Mouse (Mus musculus) embryonic facial prominence, embryonic 11.5 days (tissue): Measurements from ENCODE around the gene Slc16a1. TPM values are rescaled to one million over a fixed set of nuclear protein-coding genes. Genes with fewer than 3 reads are reported as not detected.
A peak's percentile ranks its signal among the peaks of the same experiment; 100 is the strongest.

Experiments used
- ATAC-seq: fragments of 200-750 bp; cut with Nextera tagmentation; replicated peaks from 2 replicates; pipeline ENCODE4 v1.8.0; 2017; ENCODE audit warnings: low read depth; ENCODE audit not compliant: insufficient number of reproducible peaks, low FRiP score, low TSS enrichment
- DNase-seq: peaks from one replicate; pipeline ENCODE4 v3.0.0-alpha.2; 2015; ENCODE audit warnings: low spot score
- H3K27ac ChIP-seq: fragments of 300-500 bp; sonication (generic); replicated peaks from 2 replicates; pipeline ENCODE4 v1.5.1; 2014; ENCODE audit warnings: mild to moderate bottlenecking, low read depth, low read length, control low read depth
- H3K27me3 ChIP-seq: fragments of 300-500 bp; sonication (generic); 2 replicates; pipeline ENCODE4 v1.6.1; 2014; ENCODE audit warnings: mild to moderate bottlenecking, low read length, moderate library complexity, mixed read lengths; ENCODE audit not compliant: control insufficient read depth, insufficient read depth
- H3K36me3 ChIP-seq: fragments of 300-500 bp; sonication (generic); replicated peaks from 2 replicates; pipeline ENCODE4 v1.6.1; 2014; ENCODE audit warnings: low read depth, mild to moderate bottlenecking, low read length, moderate library complexity, mixed read lengths; ENCODE audit not compliant: control insufficient read depth, insufficient read depth
- H3K4me1 ChIP-seq: fragments of 300-500 bp; sonication (generic); 2 replicates; pipeline ENCODE4 v1.6.1; 2014; ENCODE audit warnings: low read length, mixed read lengths; ENCODE audit not compliant: control insufficient read depth, insufficient read depth
- H3K4me2 ChIP-seq: fragments of 300-500 bp; sonication (generic); 2 replicates; pipeline ENCODE4 v1.6.1; 2014; ENCODE audit warnings: low read depth, mild to moderate bottlenecking, control low read depth, low read length, moderate library complexity
- H3K4me3 ChIP-seq: fragments of 300-500 bp; sonication (generic); 2 replicates; pipeline ENCODE4 v1.5.1; 2014; ENCODE audit warnings: low read depth, low read length, control low read depth
- H3K9ac ChIP-seq: fragments of 300-500 bp; sonication (generic); replicated peaks from 2 replicates; pipeline ENCODE4 v1.6.1; 2014; ENCODE audit warnings: mild to moderate bottlenecking, control low read depth, low read length
- H3K9me3 ChIP-seq: fragments of 300-500 bp; sonication (generic); replicated peaks from 2 replicates; pipeline ENCODE4 v1.6.1; 2016; ENCODE audit warnings: mild to moderate bottlenecking, low read length, inconsistent platforms, mixed read lengths; ENCODE audit not compliant: control insufficient read depth
- WGBS: fragments of 180-500 bp; shearing (Covaris S2); extraction: QIAGEN DNeasy Blood & Tissue Kit; methylation state at CpG from one replicate; pipeline ENCODE4 v1.1.7; 2014; 5-methylcytosine and 5-hydroxymethylcytosine counted together
- polyA plus RNA-seq: library from polyadenylated mRNA; unstranded; fragments of >200 nt; fragmentation: Nextera tagmentation; extraction: Ambion mirVana; gene quantifications from 2 replicates; pipeline ENCODE4 v1.2.1, GENCODE M21; 2014

Gene Slc16a1
- polyA plus RNA-seq = 45.9 and 46.6 TPM in 2 replicates

- Histone ChIP-seq H3K9me3 (no peaks in the 10 kb centered on the region), H3K4me1 (no peaks in the 10 kb centered on the region), H3K27me3 (no peaks in the 10 kb centered on the region), H3K36me3 (no peaks in the 10 kb centered on the region), H3K9ac (peak within 1 kb of the TSS; percentile 87), H3K4me2 (peak within 1 kb of the TSS; percentile 96), H3K4me3 (peak within 1 kb of the TSS; percentile 87), H3K27ac (peak within 1 kb of the TSS; percentile 47; the same call in 1 of the 2 replicates)
- peak; percentile 93 for DNase-seq
- WGBS = 0% methylated on average over 49 of the region's 50 CpGs
- ATAC-seq = peak; percentile 98
Observed at GRCm38 (mm10) chr3:104638403-104638779, at the start of gene Slc16a1. Slc16a1 (plus strand) TSS chr3:104638668.

DNA sequence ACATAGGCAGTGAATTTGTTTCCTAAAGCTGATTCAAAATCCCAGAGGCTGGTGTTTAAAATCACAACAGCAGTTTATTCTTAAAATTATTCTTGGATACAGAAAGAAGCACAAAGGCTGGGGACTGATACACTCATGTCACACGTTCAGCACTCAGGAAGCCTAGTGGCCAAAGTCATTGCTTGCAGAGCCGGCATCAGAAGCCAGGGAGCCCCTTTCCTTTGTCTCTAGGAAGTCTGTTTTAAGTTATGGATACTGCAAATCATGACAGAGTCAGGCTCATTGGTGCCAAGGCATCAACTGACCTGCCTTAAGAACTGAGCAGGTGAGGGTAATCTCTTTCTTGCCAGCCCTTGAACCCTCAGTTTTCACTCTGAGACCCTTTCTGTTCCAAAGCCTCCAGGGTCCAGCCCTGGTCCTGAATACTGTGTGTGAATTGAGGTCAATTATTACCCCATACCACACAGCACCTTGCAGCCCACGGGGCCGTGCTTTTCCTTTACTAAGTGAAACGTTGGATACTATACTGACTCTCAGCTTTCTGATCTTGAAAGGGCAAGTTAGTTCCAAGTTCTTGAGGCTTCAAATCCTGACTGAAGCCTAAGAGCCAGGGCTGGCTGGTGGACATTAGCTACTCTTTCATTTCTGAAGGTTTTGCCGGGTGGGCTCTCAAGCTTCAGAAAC, 41.9 kb upstream of the Slc16a1 start:
- no peak overlapping the region for H3K4me2 ChIP-seq

GRCm38 (mm10) chr3:104597135-104597764, 41.2 kb upstream of the Slc16a1 start:
- ATAC-seq = no peak
- DNase-seq = no peak
- no peak overlapping the region for H3K4me2 ChIP-seq
- no peaks in the 10 kb centered on the region for H3K9me3 ChIP-seq
- no peak overlapping the region for H3K4me3 ChIP-seq
- H3K27ac ChIP-seq = no peak overlapping the region
- no peaks in the 10 kb centered on the region for H3K36me3 ChIP-seq
- no peaks in the 10 kb centered on the region for H3K27me3 ChIP-seq
- 78% methylated on average over 10 of the region's 10 CpGs for WGBS
- H3K4me1 ChIP-seq = no peaks in the 10 kb centered on the region
- no peak overlapping the region for H3K9ac ChIP-seq

More for the DNA sequence above, 41.9 kb upstream of the Slc16a1 start:
- Histone ChIP-seq H3K4me3 (no peak overlapping the region), H3K27me3 (no peaks in the 10 kb centered on the region), H3K36me3 (no peaks in the 10 kb centered on the region), H3K27ac (no peak overlapping the region), H3K9ac (no peak overlapping the region), H3K9me3 (no peaks in the 10 kb centered on the region), H3K4me1 (no peaks in the 10 kb centered on the region)
- ATAC-seq (no peak), DNase-seq (no peak)
- WGBS = 82% methylated on average over 6 of the region's 6 CpGs

GRCm38 (mm10) chr3:104599296-104600150, 38.9 kb upstream of the Slc16a1 start:
- no peak overlapping the region for H3K4me3 ChIP-seq
- H3K9ac ChIP-seq = no peak overlapping the region
- H3K27ac ChIP-seq = no peak overlapping the region
- H3K9me3 ChIP-seq = no peaks in the 10 kb centered on the region
- no peaks in the 10 kb centered on the region for H3K36me3 ChIP-seq
- WGBS = 77% methylated on average over 20 of the region's 20 CpGs
- H3K27me3 ChIP-seq = no peaks in the 10 kb centered on the region
- no peak overlapping the region for H3K4me2 ChIP-seq
- DNase-seq (no peak), ATAC-seq (no peak)
- H3K4me1 ChIP-seq = no peaks in the 10 kb centered on the region

GRCm38 (mm10) chr3:104600691-104601090, 37.8 kb upstream of the Slc16a1 start:
- Histone ChIP-seq H3K27ac (no peak overlapping the region), H3K36me3 (no peaks in the 10 kb centered on the region), H3K9me3 (no peaks in the 10 kb centered on the region), H3K27me3 (no peaks in the 10 kb centered on the region), H3K4me1 (no peaks in the 10 kb centered on the region), H3K4me2 (no peak overlapping the region), H3K9ac (no peak overlapping the region), H3K4me3 (no peak overlapping the region)
- ATAC-seq = no peak
- DNase-seq = no peak
- WGBS = 83% methylated on average over 3 of the region's 3 CpGs

DNA sequence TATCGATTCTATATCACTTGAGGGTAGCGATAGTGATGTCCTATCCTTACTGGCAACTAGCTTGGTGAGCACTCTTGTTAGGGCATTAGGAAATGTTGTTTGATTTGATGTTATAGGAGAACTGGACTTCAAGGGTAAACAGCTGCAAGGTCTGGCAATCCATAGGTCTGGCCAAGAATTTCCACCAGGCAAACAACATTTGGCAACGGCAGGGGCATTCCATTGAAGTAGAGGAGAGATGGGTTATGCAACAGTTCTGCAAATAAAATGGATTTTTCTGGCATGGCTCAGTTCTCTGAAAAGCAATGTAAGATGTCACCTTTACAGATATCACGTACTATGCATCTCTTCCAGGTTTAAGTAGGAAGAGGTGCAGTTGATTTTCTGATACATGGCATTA, 36.8 kb upstream of the Slc16a1 start:
- WGBS = 89% methylated on average over 4 of the region's 4 CpGs

GRCm38 (mm10) chr3:104609690-104610380, 28.6 kb upstream of the Slc16a1 start:
- Histone ChIP-seq H3K4me1 (no peaks in the 10 kb centered on the region), H3K27me3 (no peaks in the 10 kb centered on the region), H3K9ac (no peak overlapping the region), H3K4me2 (no peak overlapping the region), H3K36me3 (no peaks in the 10 kb centered on the region), H3K9me3 (no peaks in the 10 kb centered on the region), H3K27ac (no peak overlapping the region), H3K4me3 (no peak overlapping the region)
- 88% methylated on average over 8 of the region's 8 CpGs for WGBS
- DNase-seq (no peak), ATAC-seq (no peak)

More for the DNA sequence above, 36.8 kb upstream of the Slc16a1 start:
- H3K9ac ChIP-seq = no peak overlapping the region
- H3K27me3 ChIP-seq = no peaks in the 10 kb centered on the region
- no peaks in the 10 kb centered on the region for H3K36me3 ChIP-seq
- H3K4me1 ChIP-seq = no peaks in the 10 kb centered on the region
- DNase-seq = no peak
- H3K4me3 ChIP-seq = no peak overlapping the region
- H3K4me2 ChIP-seq = no peak overlapping the region
- ATAC-seq = no peak
- no peaks in the 10 kb centered on the region for H3K9me3 ChIP-seq
- no peak overlapping the region for H3K27ac ChIP-seq
